18 mouse cellular contexts compared by ENCODE assay signal in genomic region chr10:116699711-116700110, GRCm38 (mm10).
"Had no signal": no experiment of that assay in that cellular context is flagged by ENCODE, and none has a peak within 500 bp of the region (broad histone marks: within the 10 kb centered on the region; RNA-seq: fewer than 3 reads in every experiment).

No protein-coding gene starts in this region.

- DNase-seq: kidney, adult 2 months; kidney, postnatal 10 days; kidney, postnatal 4 days; liver, postnatal 0 days; lung, embryonic 14.5 days; right cerebral cortex, adult 18-20 months; right cerebral cortex, postnatal 14 days; right cerebral cortex, postnatal 4 days; thymus, postnatal 36 days had no signal

- H3K27me3 ChIP-seq: limb, embryonic 15.5 days; midbrain, embryonic 12.5 days; midbrain, embryonic 15.5 days; neural tube, embryonic 13.5 days had no signal

- H3K4me2 ChIP-seq: limb, embryonic 15.5 days; liver, embryonic 11.5 days; lung, embryonic 14.5 days; midbrain, embryonic 12.5 days; midbrain, embryonic 15.5 days; neural tube, embryonic 13.5 days had no signal

- H3K36me3 ChIP-seq: limb, embryonic 15.5 days; midbrain, embryonic 12.5 days; midbrain, embryonic 15.5 days; neural tube, embryonic 13.5 days had no signal

- H3K9ac ChIP-seq: limb, embryonic 15.5 days; liver, embryonic 14.5 days; liver, postnatal 0 days; lung, embryonic 14.5 days; midbrain, embryonic 12.5 days; midbrain, embryonic 15.5 days; neural tube, embryonic 13.5 days had no signal

- H3K27ac ChIP-seq: limb, embryonic 15.5 days; liver, embryonic 14.5 days; macrophage; midbrain, embryonic 12.5 days; midbrain, embryonic 15.5 days; neural tube, embryonic 13.5 days had no signal

- ATAC-seq: intestine, postnatal 0 days; liver, postnatal 0 days; lung, postnatal 0 days; midbrain, embryonic 15.5 days had no signal

- H3K4me3 ChIP-seq: limb, embryonic 15.5 days; midbrain, embryonic 12.5 days; midbrain, embryonic 15.5 days; neural tube, embryonic 13.5 days had no signal

- H3K4me1 ChIP-seq: midbrain, embryonic 15.5 days had no signal

- H3K9me3 ChIP-seq: limb, embryonic 15.5 days; midbrain, embryonic 15.5 days; neural tube, embryonic 13.5 days had no signal
